Mouse (Mus musculus): ENCODE results near the gene Klhdc9.

Klhdc9 gene

DNA sequence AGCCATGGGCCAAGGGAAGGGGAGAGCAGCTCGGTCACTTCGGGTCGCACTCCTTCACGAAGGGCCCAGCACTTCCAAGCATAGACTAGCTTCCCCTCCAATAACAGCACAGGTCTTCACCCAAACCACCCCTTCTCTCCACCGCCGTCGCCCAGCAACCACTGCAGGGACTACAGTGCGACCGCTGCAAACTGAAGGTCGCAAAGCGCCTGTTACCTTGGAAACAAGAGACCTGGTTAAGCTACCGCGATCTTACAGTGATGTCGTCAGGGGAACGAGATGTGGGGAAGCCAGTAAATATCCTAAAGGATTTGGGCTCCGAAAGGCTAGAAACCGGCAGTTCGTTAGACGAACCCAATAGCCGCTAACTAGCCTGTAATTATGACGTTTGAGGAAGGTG lies at the start of gene Klhdc9:
Gene Klhdc9, minus strand, starts transcription at position 143 of the 400 bp plus-strand sequence.
- DNase-seq = peak; percentile 80

DNA sequence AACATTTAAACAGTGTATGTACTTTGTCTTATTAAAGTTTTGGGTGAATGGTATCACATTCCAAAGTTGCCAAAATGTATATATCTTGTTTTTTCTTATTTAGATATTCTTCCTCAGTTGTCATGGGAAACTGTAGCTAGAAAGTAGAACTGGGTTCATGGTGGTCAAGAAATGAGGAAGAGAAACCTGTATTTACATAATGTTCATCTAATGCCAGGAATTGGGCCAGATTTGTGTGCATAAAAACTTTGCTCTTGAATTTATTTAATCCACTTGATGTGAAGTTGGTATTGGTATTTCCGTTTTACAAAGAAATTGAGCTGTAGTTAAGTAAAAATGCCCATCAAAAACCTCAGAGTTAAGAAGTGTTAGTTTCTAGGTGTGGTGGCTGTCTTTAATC lies 49.6 kb upstream of the Klhdc9 start:
- DNase-seq = no peak

DNA sequence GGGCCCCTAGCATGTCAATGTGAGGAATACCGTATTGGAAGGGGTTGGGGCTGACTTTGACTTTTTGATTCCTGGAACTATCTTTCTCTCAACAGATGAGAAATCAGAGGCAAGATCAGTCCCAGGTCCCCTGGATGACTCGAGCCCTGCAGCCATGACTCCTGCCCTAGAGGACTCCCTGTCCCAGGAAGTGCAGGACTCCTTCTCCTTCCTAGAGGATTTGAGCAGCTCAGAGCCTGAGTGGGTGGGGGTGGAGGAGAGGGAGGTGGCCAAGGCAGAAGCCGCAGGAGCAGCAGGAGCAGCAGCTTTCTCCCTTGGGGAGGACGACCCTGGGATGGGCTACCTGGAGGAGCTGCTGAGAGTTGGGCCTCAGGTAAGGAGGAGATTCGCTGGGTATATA lies 46.7 kb upstream of the Klhdc9 start:
- DNase-seq = no peak

DNA sequence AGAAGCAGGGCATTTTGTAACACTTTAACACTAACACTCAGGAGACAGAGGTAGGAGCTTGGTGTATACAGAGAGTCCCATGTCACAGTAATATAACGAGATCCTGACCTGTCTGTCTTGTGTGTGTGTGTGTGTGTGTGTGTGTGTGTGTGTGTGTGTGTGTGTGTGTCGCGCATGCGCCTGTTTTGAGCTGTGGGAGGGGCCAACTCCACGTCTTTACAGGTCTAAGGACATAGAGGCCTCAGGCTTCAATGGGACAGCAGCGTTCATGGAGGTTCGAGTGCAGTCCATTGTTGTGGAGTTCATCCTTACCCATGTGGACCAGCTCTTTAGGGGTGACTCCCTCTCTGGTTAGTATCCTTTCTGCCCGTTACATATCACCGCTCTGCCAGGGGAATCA lies 42.4 kb upstream of the Klhdc9 start:
- DNase-seq = no peak

DNA sequence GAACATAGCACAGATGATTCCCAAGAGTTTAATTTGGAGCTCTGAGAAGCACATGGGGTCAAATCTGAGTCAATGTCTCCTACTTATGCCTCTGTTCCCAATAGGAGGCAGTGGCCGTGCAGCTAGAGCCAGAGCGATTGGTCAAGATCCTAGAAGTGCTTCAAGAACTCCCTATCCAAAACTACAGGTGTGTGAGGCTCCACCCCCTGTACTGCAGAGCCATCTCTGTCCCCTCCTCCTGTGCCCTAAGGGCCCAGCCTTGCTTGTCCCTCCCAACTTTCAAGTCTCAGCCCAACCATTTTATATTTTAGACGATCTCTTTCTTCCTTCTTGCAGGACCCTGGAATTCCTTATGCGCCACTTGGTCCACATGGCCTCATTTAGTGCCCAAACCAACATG lies 41.2 kb upstream of the Klhdc9 start:
- DNase-seq = no peak

DNA sequence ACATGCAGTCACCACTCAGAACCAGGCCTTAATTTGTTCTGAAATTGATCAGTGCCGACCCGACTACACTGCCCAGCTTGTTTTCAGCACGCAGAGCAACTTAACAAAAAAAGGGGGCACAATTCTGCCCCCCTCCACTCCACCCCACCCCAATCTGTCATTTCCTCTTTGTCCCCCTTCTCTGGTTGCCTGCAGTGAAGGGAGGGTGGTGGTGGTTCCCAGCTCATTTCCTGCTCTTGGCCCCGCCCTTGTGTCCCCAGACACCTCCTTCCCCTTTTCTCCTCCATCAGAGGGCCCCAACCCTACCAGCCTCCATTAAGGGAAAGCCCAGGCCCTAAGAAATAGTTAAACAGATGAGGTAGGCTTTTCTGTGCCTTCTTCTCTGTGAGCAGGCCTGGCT lies 29.5 kb upstream of the Klhdc9 start:
- no peak for DNase-seq

DNA sequence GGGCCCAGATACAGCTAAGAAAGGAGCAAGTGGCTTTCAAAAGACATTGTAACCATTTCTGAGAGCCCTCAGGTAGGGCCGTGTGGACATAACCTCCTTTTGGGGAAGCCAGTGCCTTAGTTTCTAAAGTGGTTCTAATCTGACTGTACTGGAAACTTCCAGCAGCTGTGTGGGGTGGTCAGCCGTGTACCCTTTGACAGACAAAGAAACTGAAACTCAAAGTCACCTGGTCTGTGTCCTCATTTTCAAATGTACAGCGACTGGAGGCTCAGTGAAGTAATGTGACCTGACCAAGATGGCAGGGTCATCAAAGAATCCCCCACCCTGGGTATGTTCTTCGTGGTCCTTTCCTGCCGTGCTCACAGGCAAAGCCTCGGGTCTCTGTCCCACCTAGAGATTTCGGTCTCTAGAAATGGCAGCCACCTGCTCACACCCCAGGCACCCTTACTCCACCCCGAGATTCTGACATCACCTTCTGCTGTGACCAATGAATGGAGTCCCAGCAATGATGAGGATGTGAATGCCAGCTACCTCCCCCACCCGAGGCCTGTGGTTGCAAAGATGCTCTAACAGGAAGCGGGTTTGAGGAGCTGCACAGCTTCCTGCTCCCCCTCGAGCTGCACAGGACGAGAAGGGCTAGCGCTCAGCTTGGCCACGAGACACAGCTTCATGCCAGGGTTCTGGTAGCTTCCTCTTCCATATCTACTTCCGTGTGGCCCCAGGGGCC lies 27.9 kb upstream of the Klhdc9 start, which contains the start of gene Arhgap30:
Gene Arhgap30, plus strand, starts transcription at position 579 of the 727 bp plus-strand sequence.
- DNase-seq = no peak

DNA sequence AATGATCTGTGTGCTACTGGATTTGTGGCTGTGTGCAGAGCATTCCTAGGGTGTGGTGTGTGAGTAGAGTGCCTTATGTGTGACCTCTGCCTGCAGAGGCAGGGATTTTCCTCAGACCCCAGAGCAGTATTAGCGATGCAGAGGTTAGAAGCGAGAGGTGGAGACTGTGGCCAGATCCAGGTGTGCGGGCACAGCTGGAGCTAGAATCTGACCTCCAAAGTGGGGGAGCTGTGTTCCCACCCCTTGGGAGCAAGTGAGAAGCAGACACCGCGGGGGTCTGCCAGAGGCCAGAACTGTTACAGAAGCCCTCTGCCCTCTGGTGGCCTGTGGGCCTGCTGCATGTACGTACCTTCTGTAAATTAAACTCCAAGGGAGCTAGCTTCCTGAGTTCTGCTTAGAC lies 26.5 kb upstream of the Klhdc9 start:
- no peak for DNase-seq

DNA sequence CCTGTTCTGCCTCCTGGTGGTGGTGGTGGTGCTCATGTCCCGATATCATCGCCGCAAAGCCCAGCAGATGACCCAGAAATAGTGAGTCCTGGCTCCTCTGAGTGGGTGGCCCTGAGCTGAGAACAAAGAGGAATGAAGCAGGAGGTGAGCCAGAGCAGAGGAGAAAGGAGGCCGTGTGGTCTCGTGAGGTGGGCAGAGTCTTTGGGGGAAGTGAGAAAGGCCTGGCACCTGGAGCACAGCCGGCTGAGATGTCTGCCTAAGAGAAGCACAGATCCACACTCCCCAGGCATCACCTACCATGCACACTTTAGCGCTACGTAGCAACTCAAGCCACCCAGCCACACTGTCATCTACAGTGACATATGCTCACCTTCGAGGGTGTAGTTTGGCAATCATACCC lies 24.6 kb upstream of the Klhdc9 start:
- no peak for DNase-seq

DNA sequence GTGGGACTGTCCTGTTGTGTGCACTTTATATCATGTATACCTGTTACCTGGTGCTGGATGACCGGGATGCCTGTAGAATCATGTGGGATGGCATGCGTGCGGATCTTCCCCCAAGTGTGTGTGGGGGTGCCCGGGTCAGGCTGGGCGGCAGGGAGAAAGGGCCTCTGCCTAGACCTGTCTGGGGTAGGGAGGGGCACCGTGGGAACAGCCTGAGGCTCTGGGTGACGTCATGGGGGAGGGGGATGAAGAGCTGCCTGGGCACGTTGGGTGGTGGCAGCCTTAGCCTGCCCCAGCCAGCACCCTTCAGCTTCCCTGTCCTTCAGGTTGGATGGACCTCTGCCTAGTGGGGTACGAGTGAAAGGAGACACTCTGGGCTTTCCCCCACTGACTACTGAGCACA lies 23.8 kb upstream of the Klhdc9 start:
- no peak for DNase-seq

DNA sequence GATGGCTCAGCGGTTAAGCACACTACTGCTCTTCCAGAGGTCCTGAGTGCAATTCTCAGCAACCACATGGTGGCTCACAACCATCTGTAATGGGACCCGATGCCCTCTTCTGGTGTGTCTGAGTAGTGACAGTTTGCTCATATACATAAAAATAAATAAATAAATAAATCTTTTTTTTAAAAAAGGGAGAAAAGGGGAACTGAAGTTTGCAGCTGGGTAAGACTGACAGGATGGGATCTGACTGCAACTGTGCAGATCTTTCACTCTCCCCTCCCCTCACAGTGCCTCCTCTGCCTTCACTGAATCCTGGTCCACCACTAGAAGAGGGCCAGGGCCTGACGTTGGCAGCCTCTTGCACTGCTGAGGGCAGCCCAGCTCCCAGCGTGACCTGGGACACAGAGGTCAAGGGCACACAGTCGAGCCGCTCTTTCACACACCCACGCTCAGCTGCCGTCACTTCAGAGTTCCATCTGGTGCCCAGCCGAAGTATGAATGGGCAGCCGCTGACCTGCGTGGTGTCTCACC lies 21.6 kb upstream of the Klhdc9 start:
- no peak for DNase-seq

DNA sequence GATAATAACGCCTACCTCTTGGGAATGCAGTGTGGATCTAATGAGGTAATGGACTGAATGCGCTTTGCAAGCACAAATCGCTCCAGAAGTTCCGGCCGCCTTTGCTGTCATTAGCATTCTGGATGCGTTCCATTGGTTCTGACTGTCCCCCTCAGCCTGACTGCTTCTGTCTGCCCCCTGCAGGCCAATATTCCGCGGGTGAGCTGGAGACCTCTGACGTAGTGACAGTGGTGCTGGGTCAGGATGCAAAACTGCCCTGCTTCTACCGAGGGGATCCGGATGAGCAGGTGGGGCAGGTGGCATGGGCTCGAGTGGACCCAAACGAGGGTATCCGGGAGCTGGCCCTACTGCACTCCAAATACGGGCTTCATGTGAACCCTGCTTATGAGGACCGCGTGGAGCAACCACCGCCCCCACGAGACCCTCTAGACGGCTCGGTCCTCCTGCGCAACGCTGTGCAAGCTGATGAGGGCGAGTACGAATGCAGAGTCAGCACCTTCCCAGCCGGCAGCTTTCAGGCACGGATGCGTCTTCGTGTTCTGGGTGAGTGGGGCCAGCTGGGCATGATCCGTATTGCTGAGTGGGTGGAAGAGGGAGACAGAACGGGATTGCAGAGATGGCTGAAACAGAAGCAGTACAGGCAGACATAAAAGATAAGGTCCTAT lies 19.5 kb upstream of the Klhdc9 start:
- peak; percentile 80 for DNase-seq

DNA sequence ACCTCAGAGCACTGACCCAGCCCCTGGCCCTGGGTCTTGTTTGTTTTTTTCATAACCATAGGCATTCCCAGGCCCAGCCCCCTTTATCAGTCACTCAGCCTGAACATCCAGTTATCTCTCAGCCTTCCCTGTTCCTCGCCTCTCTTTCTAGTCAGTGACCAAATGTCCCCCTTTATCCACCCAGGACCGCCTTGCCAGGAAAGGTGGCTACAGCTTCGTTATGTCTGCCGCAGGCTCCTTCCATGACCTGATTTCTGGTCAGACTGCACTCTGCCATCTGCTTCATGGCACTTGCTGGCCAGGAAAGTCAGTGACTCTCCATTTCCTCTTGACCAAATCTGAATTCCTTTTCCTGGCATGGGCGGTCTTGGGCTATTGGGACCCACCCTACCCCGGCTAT lies 17.7 kb upstream of the Klhdc9 start:
- DNase-seq = no peak

DNA sequence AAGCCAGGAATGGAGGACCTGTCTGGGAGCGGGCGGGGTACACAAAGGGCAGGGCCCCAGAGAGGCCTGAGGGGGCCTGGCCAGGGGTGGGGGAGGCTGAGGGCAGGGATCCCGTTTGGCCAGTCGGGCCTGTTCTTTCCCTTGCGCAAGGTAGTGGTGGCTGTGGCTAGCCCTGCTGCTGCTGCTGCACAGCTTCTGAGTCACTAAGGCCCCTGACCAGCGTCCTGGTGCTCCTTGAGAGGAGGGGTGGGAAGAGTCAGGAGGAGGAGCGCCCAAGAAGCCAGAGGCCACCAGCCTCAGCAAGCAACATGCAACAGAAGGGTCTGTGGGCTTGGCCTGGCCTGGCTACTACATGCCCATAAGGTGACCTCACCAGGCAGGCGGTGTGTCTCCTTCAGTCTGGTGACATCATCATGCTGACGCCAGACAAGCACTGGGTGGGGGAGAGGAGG lies 15.1 kb upstream of the Klhdc9 start:
- DNase-seq = no peak

DNA sequence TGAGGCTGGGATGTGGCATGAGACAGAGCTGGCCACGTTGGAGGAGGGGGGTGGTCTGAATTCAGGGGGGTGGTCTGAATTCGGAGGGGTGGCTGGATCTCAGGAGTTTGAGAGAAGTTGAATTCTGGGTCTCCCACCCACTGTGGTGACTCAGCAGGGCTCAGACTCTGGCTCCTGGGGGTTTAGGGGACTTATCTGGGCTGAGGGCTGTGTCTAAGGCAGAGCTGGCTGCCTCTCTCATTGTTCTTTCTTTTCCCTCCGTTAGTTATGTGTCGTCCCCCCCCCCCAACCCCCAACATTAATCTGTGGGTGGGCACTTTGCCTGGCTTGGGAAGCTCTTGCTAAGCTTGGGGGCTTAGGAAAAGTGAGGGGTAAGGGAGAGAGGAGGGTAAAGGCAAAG lies 13.3 kb upstream of the Klhdc9 start:
- DNase-seq = no peak

DNA sequence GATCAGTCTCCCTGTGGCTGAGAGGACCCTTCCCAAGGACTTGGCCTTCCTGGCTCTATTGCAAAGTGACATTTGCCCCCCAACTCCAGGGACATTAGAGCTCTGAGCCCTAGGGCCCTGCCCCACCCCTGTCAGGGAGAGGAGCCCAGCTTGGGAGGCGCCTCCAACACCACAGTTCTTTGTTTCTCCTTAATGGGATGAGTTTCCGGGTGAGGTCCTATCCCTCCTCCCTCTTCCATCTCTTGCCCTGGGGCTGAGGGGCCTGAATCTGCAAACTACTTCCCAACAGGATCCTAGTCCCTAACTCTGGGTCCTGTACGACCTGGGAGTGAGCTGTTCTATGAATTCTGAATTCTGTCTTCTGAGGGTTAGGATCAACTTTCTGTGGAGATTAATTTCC lies 12.3 kb upstream of the Klhdc9 start:
- DNase-seq = no peak

DNA sequence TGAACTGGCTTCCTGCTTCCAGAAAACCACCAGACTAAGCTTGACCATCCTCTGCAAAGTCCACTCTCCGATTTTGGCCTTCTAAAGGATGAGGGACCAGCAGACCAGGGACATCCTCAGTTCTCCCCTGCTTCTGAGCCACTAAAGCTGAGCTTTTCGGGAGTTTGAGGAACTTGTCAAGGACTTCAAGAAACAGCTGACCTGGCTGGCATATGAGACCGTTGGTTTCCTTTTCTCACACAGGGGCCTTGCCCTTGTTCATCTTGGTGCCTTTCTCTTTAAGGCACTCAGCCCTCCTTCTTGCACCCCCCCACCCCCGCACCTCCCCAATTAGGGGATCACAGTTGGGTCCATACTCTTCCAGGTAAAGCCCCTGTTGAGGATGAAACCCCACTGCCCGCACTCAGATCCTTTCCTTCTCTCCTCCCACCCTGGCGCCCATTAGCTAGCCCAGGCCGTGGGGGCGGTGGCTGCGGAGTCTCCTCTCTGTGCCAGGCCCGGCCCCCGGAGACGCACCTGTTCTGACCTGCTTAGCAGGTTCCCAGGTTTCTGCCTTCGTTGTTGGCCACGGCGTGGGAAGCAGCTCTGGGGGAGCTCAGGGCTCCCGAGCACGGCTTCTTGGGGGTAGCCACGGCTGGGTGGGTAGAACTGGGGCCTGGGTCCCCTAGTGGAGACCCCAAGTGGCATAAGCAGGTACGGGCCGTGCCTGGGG lies 9.4 kb upstream of the Klhdc9 start, which contains the start of gene Nectin4:
Gene Nectin4, plus strand, starts transcription at position 255 of the 712 bp plus-strand sequence.
- peak; percentile 47 for DNase-seq

DNA sequence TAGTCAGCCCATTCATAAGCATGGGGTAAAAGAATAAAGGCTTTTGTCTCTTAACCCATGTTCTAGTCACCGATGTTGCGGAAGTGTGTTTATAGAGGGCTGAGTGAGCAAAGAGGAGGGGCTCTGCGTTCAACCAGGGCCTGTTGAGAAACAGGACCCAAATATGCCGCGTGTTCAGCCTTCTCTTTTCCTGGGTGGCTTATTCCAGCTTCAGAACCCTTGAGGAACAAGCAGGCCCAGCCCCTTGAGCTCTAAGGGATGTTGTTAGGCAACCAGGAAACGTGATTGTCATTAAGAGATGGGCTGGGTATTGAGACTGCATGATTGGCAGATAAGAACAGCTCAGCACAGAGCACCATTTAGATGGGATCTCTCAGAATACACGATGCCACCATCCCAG lies 5.3 kb upstream of the Klhdc9 start:
- no peak for DNase-seq

DNA sequence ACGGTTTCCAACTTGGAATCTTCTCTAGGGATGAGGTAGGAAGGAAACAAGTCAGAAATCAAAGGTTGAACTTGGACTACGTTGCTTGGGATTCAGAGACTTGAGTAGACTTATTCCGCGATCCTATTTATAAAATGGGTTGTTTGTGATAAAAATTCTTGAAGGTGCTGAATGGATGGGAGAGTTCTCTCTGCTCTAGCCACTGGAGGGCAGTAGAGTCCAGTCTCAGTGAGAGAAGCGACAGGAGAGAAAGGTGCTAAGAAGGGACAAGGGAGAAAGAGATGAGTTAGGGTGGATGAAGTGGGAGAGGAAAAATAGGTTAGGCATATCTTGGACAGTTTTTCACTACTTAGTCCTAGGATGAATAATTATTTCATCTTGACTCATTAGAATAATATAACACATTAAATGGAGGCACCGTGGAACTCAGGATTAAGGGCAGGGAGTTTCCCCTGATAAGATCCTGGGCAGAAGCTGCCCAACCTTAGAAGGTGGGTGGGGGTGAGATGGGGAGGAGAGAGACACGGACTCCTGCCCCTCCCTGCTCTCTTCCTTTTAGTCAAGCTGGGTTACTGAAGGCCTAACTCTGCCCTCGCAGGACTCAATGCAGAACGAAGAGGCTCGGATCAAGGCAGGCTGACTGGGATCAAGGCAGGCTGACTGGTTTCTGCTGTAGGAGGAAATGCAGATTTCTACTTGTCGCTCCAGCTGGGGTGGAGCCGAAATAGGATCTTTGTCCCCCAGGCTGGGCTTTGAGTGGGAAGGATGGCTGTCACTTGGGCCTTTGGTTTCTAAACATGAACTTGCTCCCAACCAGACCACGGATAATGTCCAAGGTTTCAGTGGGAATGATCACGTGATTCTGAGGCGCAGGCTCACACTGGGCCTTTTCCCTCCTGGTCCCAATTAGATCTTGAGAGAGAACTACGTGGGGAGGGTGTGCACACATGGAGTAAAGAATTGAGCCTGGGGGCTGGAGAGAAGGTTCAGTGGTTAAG lies 807 bp upstream of the Klhdc9 start:
- peak; percentile 63 for DNase-seq

DNA sequence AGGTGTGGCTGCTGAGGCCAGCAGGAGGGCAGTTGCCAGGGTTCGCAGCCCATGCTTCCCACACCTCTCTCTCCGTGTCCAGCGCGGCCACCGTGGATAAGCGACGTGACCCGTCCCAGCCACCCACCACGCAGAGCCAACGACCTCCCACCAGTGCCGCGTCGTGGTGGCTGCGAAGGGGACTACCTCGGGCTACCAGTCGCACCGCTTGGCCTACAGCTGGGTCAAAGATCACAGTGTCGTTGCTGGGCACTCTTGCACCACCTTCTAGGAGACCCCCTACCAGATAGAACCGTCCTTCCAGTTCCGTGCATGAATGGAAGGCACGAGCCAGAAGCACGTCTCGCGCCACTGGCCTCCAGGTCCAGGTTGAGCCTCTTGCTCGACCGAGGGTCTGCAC lies 345 bp downstream of the Klhdc9 start:
- peak; percentile 22 for DNase-seq

DNA sequence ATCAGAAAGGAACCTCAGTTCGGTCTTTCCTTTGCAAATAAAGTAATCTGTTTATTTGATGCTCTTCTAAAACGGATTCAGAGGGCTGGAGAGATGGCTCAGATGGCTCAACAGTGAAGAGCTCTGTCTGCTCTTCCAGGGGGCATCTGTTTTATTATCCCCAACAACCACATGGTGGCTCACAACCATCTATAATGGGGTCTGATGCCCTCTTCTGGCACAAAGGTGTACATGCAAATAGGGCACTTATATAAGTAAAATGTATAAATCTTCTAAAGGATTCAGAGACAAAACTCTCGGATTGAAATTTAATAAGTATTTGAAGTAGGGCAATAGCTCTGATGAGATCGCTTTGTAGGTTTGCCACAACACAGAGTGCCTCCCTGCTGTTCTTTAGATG lies 2.2 kb downstream of the Klhdc9 start:
- no peak for DNase-seq

DNA sequence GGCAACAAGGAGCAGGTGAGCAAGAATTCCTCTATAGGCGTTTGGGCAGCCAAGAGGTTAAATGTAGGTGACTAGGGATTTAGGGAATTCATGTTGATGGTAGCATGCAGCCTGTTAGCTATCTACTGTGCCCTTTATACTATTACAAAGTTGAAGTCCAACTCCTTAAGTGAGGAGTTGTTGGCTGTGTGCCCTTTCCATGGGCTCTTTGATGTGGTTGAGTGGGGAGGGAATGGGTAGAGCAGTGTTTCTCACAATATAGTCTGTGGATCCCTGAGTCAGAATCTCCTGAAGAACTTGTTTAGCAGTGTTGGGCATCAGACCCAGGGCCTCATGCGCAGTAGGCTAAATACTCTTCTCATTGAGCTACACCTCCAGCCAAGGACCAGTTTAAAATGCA lies 3.8 kb downstream of the Klhdc9 start:
- no peak for DNase-seq
